In genomic region chr1:133710895-133711294, GRCm38 (mm10) we compare ENCODE assay signal across 29 mouse cellular contexts. TPM values are rescaled to one million over a fixed set of nuclear protein-coding genes. Genes with fewer than 3 reads are reported as not detected.
DNase-seq lines count a peak whose midpoint lies in the region; ATAC-seq and TF ChIP-seq lines count a peak whose summit lies in the region.
"Had no signal": no experiment of that assay in that cellular context is flagged by ENCODE, and none has a peak within 500 bp of the region (broad histone marks: within the 10 kb centered on the region; RNA-seq: fewer than 3 reads in every experiment).

No protein-coding gene starts in this region.

- TF ChIP-seq RAD21 in MEL (IDR thresholded peaks at IDR 0.05; ENCODE audit: low read depth, low read length): no peak

- TF ChIP-seq CTCF in MEL (IDR thresholded peaks at IDR 0.05 in 2 of 3, conservative IDR thresholded peaks at IDR 0.05 in 1 of 3; ENCODE audit: control insufficient read depth in 1 of 3, insufficient read depth in 1 of 3, low read depth in 2 of 3, low read length in 3 of 3, poor library complexity in 1 of 3, severe bottlenecking in 1 of 3): no peak

- DNase-seq in forebrain, embryonic 14.5 days (ENCODE audit: low spot score): no peak
- DNase-seq in retina, postnatal 1 day: peak; percentile 46
- DNase-seq in retina, embryonic 14.5 days (ENCODE audit: low spot score): no peak
- DNase-seq in MEL (ENCODE audit: low read depth, low spot score): peak; percentile 77
- DNase-seq in limb, embryonic 10.5 days (ENCODE audit: low spot score): no peak
- DNase-seq in embryo, embryonic 9.5 days (ENCODE audit: extremely low spot score): no peak
- DNase-seq in heart, postnatal 10 days: no peak
- DNase-seq: adrenal gland, postnatal 10 days; cerebellum, adult 2 months; cerebellum, postnatal 25 days; embryo, embryonic 11 days; gastrocnemius, adult 2 months; kidney, adult 11 months; layer of hippocampus, adult 9-11 months; lung, postnatal 4 days; thymus, adult 18-20 months had no signal

- H3K4me3 ChIP-seq in forebrain, embryonic 12.5 days (replicated peaks): no peak overlapping the region
- H3K4me3 ChIP-seq in forebrain, embryonic 14.5 days (ENCODE audit: low read depth, low read length): no peak overlapping the region
- no peak overlapping the region for H3K4me3 ChIP-seq in MEL (ENCODE audit: control insufficient read depth in 1 of 2, insufficient read depth in 1 of 2, low read depth in 2 of 2, low read length in 2 of 2)
- H3K4me3 ChIP-seq in limb, embryonic 10.5 days: no peak overlapping the region
- H3K4me3 ChIP-seq: gastrocnemius, adult 2 months; heart, embryonic 10.5 days; hindbrain, embryonic 13.5 days; liver, embryonic 15.5 days; lung, embryonic 15.5 days; myocyte had no signal

- no peak for TF ChIP-seq POLR2A in MEL (IDR thresholded peaks at IDR 0.05; ENCODE audit: control insufficient read depth in 1 of 2, insufficient read depth in 1 of 2, low read depth in 1 of 2, low read length in 2 of 2, poor library complexity in 1 of 2)

- H3K27me3 ChIP-seq in forebrain, embryonic 12.5 days: no peaks in the 10 kb centered on the region
- no peaks in the 10 kb centered on the region for H3K27me3 ChIP-seq in forebrain, embryonic 14.5 days (replicated peaks; ENCODE audit: control insufficient read depth, insufficient read depth, low read length)
- H3K27me3 ChIP-seq in MEL (ENCODE audit: control insufficient read depth in 1 of 2, insufficient read depth in 2 of 2, low read length in 2 of 2): no peaks in the 10 kb centered on the region
- no peaks in the 10 kb centered on the region for H3K27me3 ChIP-seq in limb, embryonic 10.5 days (ENCODE audit: low read depth, poor library complexity, severe bottlenecking)
- H3K27me3 ChIP-seq: CH12.LX; hindbrain, embryonic 13.5 days; liver, embryonic 15.5 days; lung, embryonic 15.5 days; Patski had no signal

- peaks cover 29% of the 10 kb centered on the region for H3K4me1 ChIP-seq in forebrain, embryonic 12.5 days
- H3K4me1 ChIP-seq in forebrain, embryonic 14.5 days (ENCODE audit: control insufficient read depth, insufficient read depth, low read length): peaks cover 2% of the 10 kb centered on the region; the same call in 1 of the 2 replicates
- peaks cover 3 to 8% of the 10 kb centered on the region in 2 experiments for H3K4me1 ChIP-seq in MEL (ENCODE audit: control insufficient read depth in 1 of 2, insufficient read depth in 2 of 2, low read length in 2 of 2)
- H3K4me1 ChIP-seq in limb, embryonic 10.5 days: peaks cover 48% of the 10 kb centered on the region

- 0 out of 2 replicates have a peak overlapping the region, but pooled peaks have one; percentile 0 for H3K27ac ChIP-seq in forebrain, embryonic 12.5 days
- H3K27ac ChIP-seq in forebrain, embryonic 14.5 days (ENCODE audit: low read depth, low read length): no peak overlapping the region
- H3K27ac ChIP-seq in MEL (ENCODE audit: control insufficient read depth, low read depth, low read length): no peak overlapping the region
- H3K27ac ChIP-seq in limb, embryonic 10.5 days: peak overlapping the region; percentile 67
- H3K27ac ChIP-seq: gastrocnemius, adult 2 months; heart, embryonic 10.5 days; hindbrain, embryonic 13.5 days; liver, embryonic 15.5 days; lung, embryonic 15.5 days had no signal

- no peak overlapping the region for H3K9ac ChIP-seq in forebrain, embryonic 12.5 days
- no peak overlapping the region for H3K9ac ChIP-seq in forebrain, embryonic 14.5 days (ENCODE audit: low read length)
- H3K9ac ChIP-seq in MEL (ENCODE audit: control insufficient read depth, low read depth, low read length, poor library complexity, severe bottlenecking): no peak overlapping the region
- H3K9ac ChIP-seq: hindbrain, embryonic 13.5 days; liver, embryonic 15.5 days; lung, embryonic 15.5 days had no signal

- peaks cover 13% of the 10 kb centered on the region for H3K36me3 ChIP-seq in forebrain, embryonic 12.5 days (replicated peaks)
- peaks cover 14% of the 10 kb centered on the region for H3K36me3 ChIP-seq in forebrain, embryonic 14.5 days (ENCODE audit: control insufficient read depth, insufficient read depth, low read length)
- peaks cover 2 to 7% of the 10 kb centered on the region in 2 experiments; a peak in 3 of 4 replicates for H3K36me3 ChIP-seq in MEL (ENCODE audit: control insufficient read depth in 1 of 2, insufficient read depth in 2 of 2, low read length in 2 of 2)
- H3K36me3 ChIP-seq in limb, embryonic 10.5 days: no peaks in the 10 kb centered on the region; the same call in 1 of the 2 replicates

- intact Hi-C loops in heart, postnatal 10 days (cut with DNase I): no loop called here

- no peak for ATAC-seq in forebrain, embryonic 12.5 days (ENCODE audit: low FRiP score)
- no peak for ATAC-seq in forebrain, embryonic 14.5 days
- ATAC-seq: midbrain, embryonic 16.5 days; Patski had no signal

- no peak overlapping the region for H3K4me2 ChIP-seq in forebrain, embryonic 12.5 days
- no peak overlapping the region for H3K4me2 ChIP-seq in forebrain, embryonic 14.5 days (ENCODE audit: low read length)
- H3K4me2 ChIP-seq: hindbrain, embryonic 13.5 days; liver, embryonic 15.5 days; lung, embryonic 15.5 days had no signal

- WGBS in forebrain, embryonic 12.5 days: 35% methylated on average over 6 of the region's 6 CpGs
- 41% methylated on average over 5 of the region's 6 CpGs for WGBS in forebrain, embryonic 14.5 days
- WGBS in limb, embryonic 10.5 days: 51% methylated on average over 6 of the region's 6 CpGs

- H3K79me2 ChIP-seq in MEL (ENCODE audit: control insufficient read depth, insufficient read depth, low read length, poor library complexity): no peaks in the 10 kb centered on the region

- TF ChIP-seq EP300 in MEL (IDR thresholded peaks at IDR 0.05; ENCODE audit: low read depth in 1 of 2, low read length in 2 of 2): peak in 1 of 2 experiments; percentile 55; a peak in 1 of 4 replicates

- no peaks in the 10 kb centered on the region for H3K9me3 ChIP-seq in forebrain, embryonic 12.5 days
- no peaks in the 10 kb centered on the region for H3K9me3 ChIP-seq in forebrain, embryonic 14.5 days (replicated peaks; ENCODE audit: control insufficient read depth, low read length)
- H3K9me3 ChIP-seq in MEL (replicated peaks; ENCODE audit: insufficient read depth, low read length): no peaks in the 10 kb centered on the region
- H3K9me3 ChIP-seq in limb, embryonic 10.5 days (replicated peaks): no peaks in the 10 kb centered on the region
- H3K9me3 ChIP-seq: heart, embryonic 10.5 days; hindbrain, embryonic 13.5 days; liver, embryonic 15.5 days; lung, embryonic 15.5 days had no signal

TF ChIP-seq in MEL, 35 proteins besides CTCF, POLR2A, EP300 and RAD21:
- no peak for TF ChIP-seq UBTF (IDR thresholded peaks at IDR 0.05; ENCODE audit: borderline replicate concordance, insufficient read depth, low read depth, low read length)
- no peak for TF ChIP-seq POLR2AphosphoS5 (IDR thresholded peaks at IDR 0.05; ENCODE audit: borderline replicate concordance, low read depth, low read length)
- TF ChIP-seq MAZ (IDR thresholded peaks at IDR 0.05; ENCODE audit: low read depth, low read length): no peak
- TF ChIP-seq SMC3 (IDR thresholded peaks at IDR 0.05; ENCODE audit: low read depth, low read length): no peak
- 0 out of 2 replicates have a peak, but pooled peaks have one; percentile 17 for TF ChIP-seq ETS1 (IDR thresholded peaks at IDR 0.05; ENCODE audit: low read depth, low read length)
- TF ChIP-seq JUND (IDR thresholded peaks at IDR 0.05; ENCODE audit: low read depth, low read length): no peak
- TF ChIP-seq GATA1 (IDR thresholded peaks at IDR 0.05; ENCODE audit: low read depth, low read length): peak; percentile 45; the same call in 1 of the 2 replicates
TF ChIP-seq in MEL: peak in this region for 2.

RNA-seq across cellular contexts. Expression of gene Lax1, which starts 21.0 kb away (rescaled TPM):
- 0.20 and 0.22 TPM in 2 replicates for polyA plus RNA-seq in forebrain, embryonic 12.5 days (2016; fragmentation: Nextera tagmentation; extraction: Ambion mirVana)
- not detected in 2 replicates for polyA plus RNA-seq in forebrain, embryonic 14.5 days (2014; fragmentation: Nextera tagmentation; extraction: Ambion mirVana)
- total RNA-seq in MEL (2012; rRNA removed): not detected in 2 replicates
- under 1 TPM in 1 of 2 experiments, not detected in 1; 0.04 TPM for polyA plus RNA-seq in MEL (2012; ENCODE audit: insufficient read depth in 1 of 2, insufficient read length in 2 of 2, low read depth in 1 of 2, low replicate concordance in 2 of 2, missing spikeins in 1 of 2)
- polyA plus RNA-seq in limb, embryonic 10.5 days (2016; fragmentation: Nextera tagmentation; extraction: Ambion mirVana): 0.62 and 0.75 TPM in 2 replicates
- under 1 TPM; 0.17 to 0.36 TPM for total RNA-seq in heart, postnatal 10 days (2021)
- total RNA-seq: gastrocnemius, adult 2 months had no signal

RNA-seq across cellular contexts. Expression of gene Gm38394, which starts 49.8 kb away (rescaled TPM):
- polyA plus RNA-seq in forebrain, embryonic 12.5 days (2016; fragmentation: Nextera tagmentation; extraction: Ambion mirVana): 6.3 and 6.4 TPM in 2 replicates
- 3.6 and 4.9 TPM in 2 replicates for polyA plus RNA-seq in forebrain, embryonic 14.5 days (2014; fragmentation: Nextera tagmentation; extraction: Ambion mirVana)
- 0.92 and 1.0 TPM in 2 replicates for total RNA-seq in MEL (2012; rRNA removed)
- polyA plus RNA-seq in MEL (2012; ENCODE audit: insufficient read depth in 1 of 2, insufficient read length in 2 of 2, low read depth in 1 of 2, low replicate concordance in 2 of 2, missing spikeins in 1 of 2): 1 to 10 TPM in 1 of 2 experiments, not detected in 1; 5.2 TPM
- 5.0 and 6.2 TPM in 2 replicates for polyA plus RNA-seq in limb, embryonic 10.5 days (2016; fragmentation: Nextera tagmentation; extraction: Ambion mirVana)
- 10 to 100 TPM; 31.8 to 34.6 TPM for total RNA-seq in heart, postnatal 10 days (2021)

RNA-seq across cellular contexts. Expression of gene Zbed6, which starts 50.2 kb away (rescaled TPM):
- polyA plus RNA-seq in forebrain, embryonic 12.5 days (2016; fragmentation: Nextera tagmentation; extraction: Ambion mirVana): not detected in 2 replicates
- polyA plus RNA-seq in forebrain, embryonic 14.5 days (2014; fragmentation: Nextera tagmentation; extraction: Ambion mirVana): not detected in 2 replicates
- 2.1 and 2.4 TPM in 2 replicates for total RNA-seq in MEL (2012; rRNA removed)
- polyA plus RNA-seq in MEL (2012; ENCODE audit: insufficient read depth in 1 of 2, insufficient read length in 2 of 2, low read depth in 1 of 2, low replicate concordance in 2 of 2, missing spikeins in 1 of 2): 10 to 100 TPM in 1 of 2 experiments, 1 to 10 TPM in 1; 1.4 to 48.2 TPM
- not detected in 2 replicates for polyA plus RNA-seq in limb, embryonic 10.5 days (2016; fragmentation: Nextera tagmentation; extraction: Ambion mirVana)
- total RNA-seq in heart, postnatal 10 days (2021): 10 to 100 TPM; 11.0 to 11.5 TPM
- polyA plus RNA-seq: forebrain, embryonic 11.5 days; heart, embryonic 10.5 days; heart, embryonic 16.5 days; hindbrain, embryonic 13.5 days; kidney, embryonic 16.5 days; liver, embryonic 15.5 days; lung, embryonic 15.5 days; midbrain, embryonic 16.5 days; neural tube, embryonic 14.5 days had no signal

Comparison
In these comparisons a context has a peak if more than half of its experiments do, and no peak if none do; other contexts are left out.
1. H3K27ac ChIP-seq: peak in forebrain, embryonic 12.5 days (single experiment) and limb, embryonic 10.5 days (single experiment); none in forebrain, embryonic 14.5 days (single experiment) and MEL (single experiment).
2. DNase-seq: peak in retina, postnatal 1 day (single experiment) and MEL (single experiment); none in forebrain, embryonic 14.5 days (single experiment), retina, embryonic 14.5 days (single experiment), limb, embryonic 10.5 days (single experiment), embryo, embryonic 9.5 days (single experiment) and heart, postnatal 10 days (0 of 2).